Mouse (Mus musculus): ENCODE results near the gene 5330417H12Rik. TPM values are rescaled to one million over a fixed set of nuclear protein-coding genes. Genes with fewer than 3 reads are reported as not detected.
A peak's percentile ranks its signal among the peaks of the same experiment; 100 is the strongest.

The 5330417H12Rik gene
- total RNA-seq, 2 experiments from 2014 or later, result not detected

DNA sequence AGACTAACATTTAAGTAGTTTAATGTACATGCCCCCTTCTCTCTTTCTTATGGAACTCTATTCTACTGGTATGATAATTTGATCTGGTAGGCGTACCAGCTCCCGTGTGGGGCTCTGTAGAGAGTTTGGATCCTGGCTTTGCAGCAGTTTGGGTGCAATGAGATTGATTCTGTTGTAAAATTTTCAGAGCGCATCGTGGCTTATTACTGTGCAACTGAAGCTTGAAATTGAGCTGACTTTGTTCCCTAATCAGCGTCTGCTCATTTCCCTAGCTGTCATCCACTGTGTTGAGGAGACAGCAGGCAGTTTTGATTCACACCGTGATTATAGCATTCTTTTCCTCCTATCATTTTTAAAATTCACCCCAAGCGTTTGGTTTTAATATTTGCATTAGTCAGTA, 12.4 kb upstream of the 5330417H12Rik start:
- intact Hi-C loops (cut with DNase I), result loop anchor here (10.0 kb wide), 1 partner anchor 403 kb away; no protein-coding TSS in a partner anchor
- DNase-seq (ENCODE audit: extremely low spot score in 1 of 2, low spot score in 2 of 2), result no peak

GRCm38 (mm10) chr7:107633201-107633600, 8.2 kb upstream of the 5330417H12Rik start:
- no peak for DNase-seq (ENCODE audit: extremely low spot score in 1 of 2, low spot score in 2 of 2)

GRCm38 (mm10) chr7:107628383-107628782, 3.4 kb upstream of the 5330417H12Rik start:
- intact Hi-C loops (cut with DNase I), result no loop called here

More at GRCm38 (mm10) chr7:107633201-107633600, 8.2 kb upstream of the 5330417H12Rik start:
- intact Hi-C loops (cut with DNase I), result loop anchor here (10.0 kb wide), 1 partner anchor 398 kb away; no protein-coding TSS in a partner anchor

GRCm38 (mm10) chr7:107625781-107626180, 820 bp upstream of the 5330417H12Rik start:
- DNase-seq (ENCODE audit: extremely low spot score in 1 of 2, low spot score in 2 of 2), result no peak
- intact Hi-C loops (cut with DNase I), result no loop called here

More at GRCm38 (mm10) chr7:107628383-107628782, 3.4 kb upstream of the 5330417H12Rik start:
- DNase-seq (ENCODE audit: extremely low spot score in 1 of 2, low spot score in 2 of 2), result no peak

DNA sequence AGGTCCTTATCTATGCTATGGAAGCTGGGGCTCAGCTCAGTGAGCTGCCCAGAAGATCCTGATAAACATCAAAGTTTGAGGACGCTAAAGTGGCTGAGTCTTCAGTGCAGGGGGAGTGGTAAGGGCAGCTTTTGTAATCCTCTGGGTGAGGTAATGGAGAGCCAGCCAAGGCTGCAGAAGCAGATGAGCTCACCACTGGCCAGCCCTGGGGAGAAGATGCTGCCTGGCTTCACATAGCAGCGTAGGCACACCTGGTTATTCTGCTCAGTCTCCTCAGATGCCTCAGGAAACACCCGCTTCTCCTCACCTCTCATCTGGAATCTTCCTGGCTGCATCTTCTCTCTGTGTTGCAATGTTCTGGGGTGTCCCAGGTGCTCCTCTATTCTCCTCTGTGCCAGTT, 529 bp downstream of the 5330417H12Rik start:
- intact Hi-C loops (cut with DNase I), result no loop called here
- DNase-seq (ENCODE audit: extremely low spot score in 1 of 2, low spot score in 2 of 2), result no peak

GRCm38 (mm10) chr7:107620137-107620536, 4.8 kb downstream of the 5330417H12Rik start:
- no peak for DNase-seq (ENCODE audit: extremely low spot score in 1 of 2, low spot score in 2 of 2)
- intact Hi-C loops (cut with DNase I), result no loop called here

GRCm38 (mm10) chr7:107619225-107619624, 5.7 kb downstream of the 5330417H12Rik start:
- intact Hi-C loops (cut with DNase I), result no loop called here
- DNase-seq (ENCODE audit: extremely low spot score in 1 of 2, low spot score in 2 of 2), result no peak

- intact Hi-C loops (cut with DNase I), result no loop called here
- no peak for DNase-seq (ENCODE audit: extremely low spot score in 1 of 2, low spot score in 2 of 2)
Measured at GRCm38 (mm10) chr7:107618028-107618992, 6.7 kb downstream of the 5330417H12Rik start.

- no peak for DNase-seq (ENCODE audit: extremely low spot score in 1 of 2, low spot score in 2 of 2)
- intact Hi-C loops (cut with DNase I), result no loop called here
Measured at GRCm38 (mm10) chr7:107610880-107611279, 14.1 kb downstream of the 5330417H12Rik start.

DNA sequence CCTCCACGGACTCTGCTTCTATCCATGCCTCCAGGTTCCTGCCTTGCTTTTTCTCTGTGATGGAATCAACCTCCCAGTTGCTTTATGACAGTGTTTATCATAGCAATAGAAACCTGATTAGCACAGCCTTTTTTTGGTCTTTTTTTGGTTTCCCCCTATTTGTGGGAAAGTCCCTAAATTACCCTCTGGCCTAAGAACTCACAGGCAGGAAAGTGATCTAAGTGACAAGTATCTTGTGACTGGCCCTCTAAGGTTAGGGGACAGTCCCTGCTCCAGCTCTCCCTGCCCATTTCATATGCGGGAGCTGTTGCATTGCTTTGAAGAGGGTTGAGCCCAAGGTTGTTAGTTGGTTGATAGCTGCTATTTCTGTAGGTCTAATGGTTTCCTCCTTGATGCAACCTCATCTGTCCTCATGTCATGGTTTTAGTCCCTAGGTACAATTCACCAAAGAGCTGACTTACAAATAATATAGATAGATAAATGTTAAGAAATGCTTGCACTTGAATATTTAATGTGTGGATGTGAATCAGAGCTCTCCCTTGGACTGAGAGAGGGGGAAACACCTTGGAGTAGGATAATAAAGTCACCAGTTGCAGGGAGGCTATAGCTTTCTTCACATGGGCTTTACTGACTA, 15.2 kb downstream of the 5330417H12Rik start:
- intact Hi-C loops (cut with DNase I), result no loop called here
- DNase-seq (ENCODE audit: extremely low spot score in 1 of 2, low spot score in 2 of 2), result no peak

GRCm38 (mm10) chr7:107607766-107608165, 17.2 kb downstream of the 5330417H12Rik start:
- intact Hi-C loops (cut with DNase I), result no loop called here
- DNase-seq (ENCODE audit: extremely low spot score in 1 of 2, low spot score in 2 of 2), result no peak

- intact Hi-C loops (cut with DNase I), result no loop called here
- no peak for DNase-seq (ENCODE audit: extremely low spot score in 1 of 2, low spot score in 2 of 2)
Measured at GRCm38 (mm10) chr7:107602913-107603312, 22.0 kb downstream of the 5330417H12Rik start.

GRCm38 (mm10) chr7:107602505-107602904, 22.5 kb downstream of the 5330417H12Rik start:
- intact Hi-C loops (cut with DNase I), result no loop called here

DNA sequence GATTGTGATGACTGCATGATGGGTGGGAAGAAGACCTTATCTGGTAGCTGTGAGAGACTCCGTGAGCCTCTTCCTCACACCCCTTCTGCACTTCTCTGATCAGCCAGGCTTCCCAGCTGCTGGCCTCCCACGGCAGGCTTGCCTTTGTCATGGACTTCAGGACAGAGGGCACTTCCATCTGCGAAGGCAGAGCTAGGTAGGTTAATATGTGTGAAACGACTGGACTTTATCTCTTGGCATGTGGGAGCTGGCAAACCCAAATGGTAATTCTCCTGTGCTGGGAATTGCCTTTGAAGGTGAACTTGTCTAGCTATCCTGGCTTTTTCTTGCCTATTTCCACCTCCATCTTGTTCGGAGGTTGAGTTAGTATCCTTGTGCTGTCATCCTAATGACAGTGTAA, 24.3 kb downstream of the 5330417H12Rik start:
- DNase-seq (ENCODE audit: extremely low spot score in 1 of 2, low spot score in 2 of 2), result no peak
- intact Hi-C loops (cut with DNase I), result no loop called here

More at GRCm38 (mm10) chr7:107602505-107602904, 22.5 kb downstream of the 5330417H12Rik start:
- DNase-seq (ENCODE audit: extremely low spot score in 1 of 2, low spot score in 2 of 2), result no peak

GRCm38 (mm10) chr7:107597956-107598355, 27.0 kb downstream of the 5330417H12Rik start:
- DNase-seq (ENCODE audit: extremely low spot score in 1 of 2, low spot score in 2 of 2), result no peak
- intact Hi-C loops (cut with DNase I), result no loop called here

GRCm38 (mm10) chr7:107596753-107597152, 28.2 kb downstream of the 5330417H12Rik start:
- no peak for DNase-seq (ENCODE audit: extremely low spot score in 1 of 2, low spot score in 2 of 2)
- intact Hi-C loops (cut with DNase I), result no loop called here

DNA sequence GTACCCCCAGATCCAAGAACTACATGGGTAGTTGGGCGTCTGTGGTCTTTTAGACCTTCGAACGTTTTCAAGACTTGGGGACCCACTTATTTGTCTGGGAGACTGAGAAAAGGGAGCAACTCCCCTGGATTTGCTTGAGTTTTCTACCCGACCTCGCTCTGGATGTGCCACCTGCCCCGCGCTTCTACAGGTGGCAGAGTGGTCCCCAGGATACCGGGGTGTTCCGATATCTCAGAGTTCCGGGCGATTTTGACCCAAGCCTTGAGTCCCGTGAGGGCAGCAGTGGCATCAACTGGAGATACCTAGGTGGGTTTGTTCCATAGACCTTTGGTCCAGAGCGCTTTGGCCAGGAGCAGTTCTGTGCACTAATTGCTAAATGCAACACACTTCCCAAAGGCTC, 29.5 kb downstream of the 5330417H12Rik start:
- DNase-seq (ENCODE audit: extremely low spot score in 1 of 2, low spot score in 2 of 2), result no peak
- intact Hi-C loops (cut with DNase I), result no loop called here

GRCm38 (mm10) chr7:107594857-107595402, 30.0 kb downstream of the 5330417H12Rik start, which contains the start of gene Ppfibp2:
TSS of gene Ppfibp2 (plus strand) at chr7:107595207.
- intact Hi-C loops (cut with DNase I), result no loop called here
- DNase-seq (ENCODE audit: extremely low spot score in 1 of 2, low spot score in 2 of 2), result peak; percentile 35 to 92

DNA sequence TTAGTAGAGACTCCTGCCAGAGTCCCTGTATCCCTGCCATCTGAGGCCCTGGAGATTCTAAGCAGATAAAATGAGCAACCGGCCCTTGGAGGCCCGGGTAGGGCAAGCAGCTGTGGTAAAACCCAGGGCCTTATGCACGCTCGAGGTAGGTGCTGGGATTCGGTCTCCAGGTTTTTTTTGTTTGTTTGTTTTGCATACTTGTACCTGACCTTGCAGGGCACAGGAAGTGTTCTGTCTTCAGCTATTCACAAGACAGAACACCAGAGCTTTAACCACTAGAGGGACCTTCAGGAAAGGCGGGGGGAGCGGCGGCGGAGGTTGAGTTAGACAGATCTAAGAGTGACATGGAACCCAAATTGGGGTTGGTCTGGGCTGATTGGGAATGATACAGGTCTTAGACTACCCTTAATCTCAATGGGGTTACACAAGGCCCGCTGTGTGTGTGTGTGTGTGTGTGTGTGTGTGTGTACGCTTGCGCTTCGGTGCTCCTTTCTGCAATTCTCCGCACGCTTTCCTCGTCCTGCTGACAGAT, 30.6 kb downstream of the 5330417H12Rik start:
- DNase-seq (ENCODE audit: extremely low spot score in 1 of 2, low spot score in 2 of 2), result peak; percentile 25 to 54
- intact Hi-C loops (cut with DNase I), result no loop called here
